Mouse (Mus musculus) liver, postnatal 0 days (tissue): ENCODE results near the gene Mbtps1. TPM values are rescaled to one million over a fixed set of nuclear protein-coding genes. Genes with fewer than 3 reads are reported as not detected.

Experiments used
- ATAC-seq: fragments of 200-750 bp; cut with Nextera tagmentation; 2 replicates; pipeline ENCODE4 v1.8.0; 2017; ENCODE audit warnings: mild to moderate bottlenecking, moderate library complexity
- DNase-seq: peaks from one replicate; pipeline ENCODE4 v3.0.0-alpha.2; 2016
- H3K27ac ChIP-seq: fragments of 300-500 bp; sonication (generic); 2 replicates; pipeline ENCODE4 v1.5.1; 2014; ENCODE audit warnings: antibody characterized with exemption, moderate library complexity, mild to moderate bottlenecking, low read depth
- H3K27me3 ChIP-seq: fragments of 300-500 bp; sonication (generic); 2 replicates; pipeline ENCODE4 v1.6.1; 2014; ENCODE audit warnings: low read length, control low read depth, mixed read lengths; ENCODE audit not compliant: insufficient read depth
- H3K36me3 ChIP-seq: fragments of 300-500 bp; sonication (generic); replicated peaks from 2 replicates; pipeline ENCODE4 v1.6.1; 2014; ENCODE audit warnings: mild to moderate bottlenecking, control low read depth, low read length, moderate library complexity, mixed read lengths; ENCODE audit not compliant: insufficient read depth
- H3K4me1 ChIP-seq: fragments of 300-500 bp; sonication (generic); 2 replicates; pipeline ENCODE4 v1.6.1; 2014; ENCODE audit warnings: antibody characterized with exemption, mild to moderate bottlenecking, control low read depth; ENCODE audit not compliant: insufficient read depth
- H3K4me2 ChIP-seq: fragments of 300-500 bp; sonication (generic); 2 replicates; pipeline ENCODE4 v1.6.1; 2014; ENCODE audit warnings: low read depth, mild to moderate bottlenecking, low read length, moderate library complexity, mixed read lengths
- H3K4me3 ChIP-seq: fragments of 300-500 bp; sonication (generic); 2 replicates; pipeline ENCODE4 v1.5.1; 2014; ENCODE audit warnings: low read depth, low read length
- H3K9ac ChIP-seq: fragments of 300-500 bp; sonication (generic); replicated peaks from 2 replicates; pipeline ENCODE4 v1.6.1; 2014; ENCODE audit warnings: mild to moderate bottlenecking, moderate library complexity
- H3K9me3 ChIP-seq: fragments of 300-500 bp; sonication (generic); 2 replicates; pipeline ENCODE4 v1.6.1; 2016; ENCODE audit warnings: mild to moderate bottlenecking, control low read depth, low read length, mixed read lengths
- CTCF ChIP-seq: sonication (generic); IDR thresholded peaks from 2 replicates; pipeline ENCODE4 v1.5.1; 2016; ENCODE audit warnings: antibody characterized with exemption, low read depth
- EP300 ChIP-seq: IDR thresholded peaks from 2 replicates; pipeline ENCODE4 v1.6.1; 2016; ENCODE audit warnings: antibody characterized with exemption, low read depth, mild to moderate bottlenecking
- WGBS: fragments of 180-500 bp; shearing (Covaris S2); extraction: QIAGEN DNeasy Blood & Tissue Kit; methylation state at CpG from one replicate; pipeline ENCODE4 v1.1.7; 2014; ENCODE audit not compliant: insufficient replicate concordance; 5-methylcytosine and 5-hydroxymethylcytosine counted together
- polyA plus RNA-seq: library from polyadenylated mRNA; unstranded; fragments of >200 nt; fragmentation: Nextera tagmentation; extraction: Ambion mirVana; gene quantifications from 2 replicates; pipeline ENCODE4 v1.2.1, GENCODE M21; 2015

Mbtps1 gene
- polyA plus RNA-seq, 1 experiment from 2014 or later, result 20.1 TPM

- H3K4me2 ChIP-seq, result no peak overlapping the region
- 0 out of 2 replicates have a peak, but pooled peaks cover 2% of the 10 kb centered on the region for H3K27me3 ChIP-seq
- ATAC-seq (no peak), DNase-seq (peak; percentile 41)
- 79% methylated on average over 11 of the region's 11 CpGs for WGBS
- no peaks in the 10 kb centered on the region for H3K36me3 ChIP-seq
- TF ChIP-seq EP300 (no peak), CTCF (no peak)
- no peak overlapping the region for H3K4me3 ChIP-seq
- H3K4me1 ChIP-seq, result no peaks in the 10 kb centered on the region
- H3K9me3 ChIP-seq, result no peaks in the 10 kb centered on the region
- H3K27ac ChIP-seq, result no peak overlapping the region
- H3K9ac ChIP-seq, result no peak overlapping the region
These were observed 74.2 kb downstream of the Mbtps1 start for GRCm38 (mm10) chr8:119484145-119484896.

GRCm38 (mm10) chr8:119478684-119479083 lies 79.9 kb downstream of the Mbtps1 start:
- no peak overlapping the region for H3K9ac ChIP-seq
- TF ChIP-seq CTCF, result no peak
- no peak for TF ChIP-seq EP300
- no peak for DNase-seq
- H3K27ac ChIP-seq, result no peak overlapping the region
- 0 out of 2 replicates have a peak, but pooled peaks cover 2% of the 10 kb centered on the region for H3K27me3 ChIP-seq
- no peak overlapping the region for H3K4me3 ChIP-seq
- WGBS, result 24% methylated on average over 5 of the region's 5 CpGs
- ATAC-seq, result no peak
- H3K36me3 ChIP-seq, result no peaks in the 10 kb centered on the region
- no peak overlapping the region for H3K4me2 ChIP-seq
- H3K4me1 ChIP-seq, result no peaks in the 10 kb centered on the region
- H3K9me3 ChIP-seq, result no peaks in the 10 kb centered on the region

GRCm38 (mm10) chr8:119468091-119468490 lies 90.4 kb downstream of the Mbtps1 start:
- peaks cover 3% of the 10 kb centered on the region; the same call in 1 of the 2 replicates for H3K4me1 ChIP-seq
- H3K4me2 ChIP-seq, result no peak overlapping the region
- ATAC-seq, result no peak
- H3K27ac ChIP-seq, result no peak overlapping the region
- peaks cover 27% of the 10 kb centered on the region for H3K27me3 ChIP-seq
- no peaks in the 10 kb centered on the region for H3K9me3 ChIP-seq
- DNase-seq, result no peak
- H3K9ac ChIP-seq, result no peak overlapping the region
- no peaks in the 10 kb centered on the region for H3K36me3 ChIP-seq
- TF ChIP-seq CTCF, result no peak
- no peak for TF ChIP-seq EP300
- WGBS, result 79% methylated on average over 8 of the region's 8 CpGs
- no peak overlapping the region for H3K4me3 ChIP-seq

GRCm38 (mm10) chr8:119466794-119467193 lies 91.7 kb downstream of the Mbtps1 start:
- H3K36me3 ChIP-seq, result no peaks in the 10 kb centered on the region
- no peak overlapping the region for H3K27ac ChIP-seq
- H3K4me3 ChIP-seq, result no peak overlapping the region
- no peaks in the 10 kb centered on the region for H3K9me3 ChIP-seq
- TF ChIP-seq EP300, result no peak
- no peak for TF ChIP-seq CTCF
- DNase-seq (no peak), ATAC-seq (no peak)
- H3K27me3 ChIP-seq, result peaks cover 27% of the 10 kb centered on the region
- WGBS, result 69% methylated on average over 10 of the region's 10 CpGs
- H3K4me1 ChIP-seq, result peaks cover 3% of the 10 kb centered on the region; the same call in 1 of the 2 replicates
- H3K9ac ChIP-seq, result no peak overlapping the region
- no peak overlapping the region for H3K4me2 ChIP-seq

- WGBS, result 5% methylated on average over 18 of the region's 18 CpGs
- TF ChIP-seq CTCF (no peak), EP300 (no peak)
These were observed 92.4 kb downstream of the Mbtps1 start for GRCm38 (mm10) chr8:119466105-119466504.

GRCm38 (mm10) chr8:119463709-119464108 lies 94.8 kb downstream of the Mbtps1 start:
- 51% methylated on average over 7 of the region's 7 CpGs for WGBS
- Histone ChIP-seq H3K4me1 (peaks cover 3% of the 10 kb centered on the region; the same call in 1 of the 2 replicates), H3K4me2 (no peak overlapping the region), H3K9me3 (no peaks in the 10 kb centered on the region), H3K9ac (no peak overlapping the region), H3K27me3 (peaks cover 27% of the 10 kb centered on the region), H3K4me3 (no peak overlapping the region), H3K27ac (no peak overlapping the region), H3K36me3 (no peaks in the 10 kb centered on the region)
- TF ChIP-seq EP300 (no peak), CTCF (no peak)
- ATAC-seq (no peak), DNase-seq (no peak)

More at GRCm38 (mm10) chr8:119466105-119466504, 92.4 kb downstream of the Mbtps1 start:
- Histone ChIP-seq H3K27ac (no peak overlapping the region), H3K4me3 (no peak overlapping the region), H3K27me3 (peaks cover 27% of the 10 kb centered on the region), H3K36me3 (no peaks in the 10 kb centered on the region), H3K4me2 (no peak overlapping the region; the same call in 1 of the 2 replicates), H3K9ac (no peak overlapping the region), H3K4me1 (peaks cover 3% of the 10 kb centered on the region; the same call in 1 of the 2 replicates), H3K9me3 (no peaks in the 10 kb centered on the region)
- ATAC-seq (no peak), DNase-seq (no peak)
